Mouse (Mus musculus) kidney, embryonic 15.5 days (tissue): ENCODE measurements around the gene Atp5l. TPM values are rescaled to one million over a fixed set of nuclear protein-coding genes. Genes with fewer than 3 reads are reported as not detected.

Source experiments
- ATAC-seq: fragments of 200-750 bp; cut with Nextera tagmentation; replicated peaks from 2 replicates; pipeline ENCODE4 v1.8.0; 2017; ENCODE audit warnings: moderate TSS enrichment; ENCODE audit not compliant: low FRiP score
- H3K27ac ChIP-seq: fragments of 300-500 bp; sonication (generic); 2 replicates; pipeline ENCODE4 v1.5.1; 2015; ENCODE audit warnings: mild to moderate bottlenecking, inconsistent platforms
- H3K27me3 ChIP-seq: fragments of 300-500 bp; sonication (generic); 2 replicates; pipeline ENCODE4 v1.6.1; 2015; ENCODE audit warnings: inconsistent platforms
- H3K36me3 ChIP-seq: fragments of 300-500 bp; sonication (generic); 2 replicates; pipeline ENCODE4 v1.6.1; 2015; ENCODE audit warnings: inconsistent platforms
- H3K4me1 ChIP-seq: fragments of 300-500 bp; sonication (generic); 2 replicates; pipeline ENCODE4 v1.6.1; 2015; ENCODE audit warnings: inconsistent platforms
- H3K4me2 ChIP-seq: fragments of 300-500 bp; sonication (generic); 2 replicates; pipeline ENCODE4 v1.6.1; 2015; ENCODE audit warnings: moderate library complexity, mild to moderate bottlenecking, inconsistent platforms
- H3K4me3 ChIP-seq: fragments of 300-500 bp; sonication (generic); replicated peaks from 2 replicates; pipeline ENCODE4 v1.5.1; 2015; ENCODE audit warnings: mild to moderate bottlenecking, inconsistent platforms
- H3K9ac ChIP-seq: fragments of 300-500 bp; sonication (generic); 2 replicates; pipeline ENCODE4 v1.6.1; 2015; ENCODE audit warnings: mild to moderate bottlenecking, inconsistent platforms
- H3K9me3 ChIP-seq: fragments of 300-500 bp; sonication (generic); replicated peaks from 2 replicates; pipeline ENCODE4 v1.6.1; 2016; ENCODE audit warnings: inconsistent platforms
- WGBS: fragments of 180-500 bp; shearing (Covaris S2); methylation state at CpG from one replicate; pipeline ENCODE4 v1.1.7; 2015; ENCODE audit warnings: mixed read lengths; 5-methylcytosine and 5-hydroxymethylcytosine counted together
- polyA plus RNA-seq: library from polyadenylated mRNA; unstranded; fragments of >200 nt; fragmentation: Nextera tagmentation; extraction: Ambion mirVana; gene quantifications from 2 replicates; pipeline ENCODE4 v1.2.1, GENCODE M21; 2015

Gene Atp5l
- polyA plus RNA-seq, 1 experiment from 2014 or later: 714 TPM

DNA sequence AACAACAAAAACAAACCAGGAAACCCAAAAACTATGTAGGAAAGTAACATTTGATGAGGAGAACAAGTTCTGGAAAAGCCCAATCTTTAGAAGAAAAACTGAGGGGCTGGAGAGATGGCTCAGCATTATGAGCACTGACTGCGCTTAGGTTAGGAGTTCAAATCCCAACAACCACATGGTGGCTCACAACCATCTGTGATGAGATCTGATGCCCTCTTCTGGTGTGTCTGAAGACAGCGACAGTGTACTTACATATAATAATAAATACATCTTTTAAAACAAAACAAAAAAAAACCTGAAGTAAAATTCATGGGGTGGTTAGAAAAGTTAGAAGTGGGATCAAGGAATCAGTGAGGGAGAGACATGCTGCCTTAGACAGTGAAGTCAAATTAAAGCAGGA is 1.0 kb upstream of the Atp5l start:
- Histone ChIP-seq H3K4me1 (peaks cover 16% of the 10 kb centered on the region), H3K9ac (peak overlapping the region; percentile 95; the same call in 1 of the 2 replicates), H3K4me3 (peak overlapping the region; percentile 99), H3K9me3 (no peaks in the 10 kb centered on the region), H3K36me3 (0 out of 2 replicates have a peak, but pooled peaks cover 14% of the 10 kb centered on the region), H3K4me2 (peak overlapping the region; percentile 71), H3K27me3 (no peaks in the 10 kb centered on the region), H3K27ac (peak overlapping the region; percentile 95)
- ATAC-seq: no peak
- 81% methylated on average over 2 of the region's 2 CpGs for WGBS

DNA sequence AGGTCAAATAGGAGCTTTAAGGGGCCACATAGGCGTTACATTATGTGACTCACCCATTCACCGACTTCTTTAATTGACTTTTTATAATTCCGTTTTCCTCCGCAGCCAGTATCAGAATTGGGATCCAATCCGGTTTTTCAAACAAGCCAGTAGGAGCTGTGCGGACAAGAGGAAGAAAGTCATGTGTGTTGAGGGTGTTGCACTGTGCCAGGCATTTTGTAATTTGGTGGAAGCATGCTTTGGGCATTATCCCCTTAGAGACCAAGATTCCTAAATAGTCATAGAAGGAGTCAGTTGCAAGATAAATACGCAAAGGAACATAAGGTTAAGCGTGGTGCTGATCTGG is 554 bp upstream of the Atp5l start:
- H3K4me1 ChIP-seq: peaks cover 16% of the 10 kb centered on the region
- peak overlapping the region; percentile 99 for H3K4me3 ChIP-seq
- 2% methylated on average over 8 of the region's 8 CpGs for WGBS
- H3K27ac ChIP-seq: peak overlapping the region; percentile 95
- H3K27me3 ChIP-seq: no peaks in the 10 kb centered on the region
- 0 out of 2 replicates have a peak, but pooled peaks cover 10% of the 10 kb centered on the region for H3K36me3 ChIP-seq
- H3K4me2 ChIP-seq: peak overlapping the region; percentile 71
- peak; percentile 89 for ATAC-seq
- H3K9ac ChIP-seq: peak overlapping the region; percentile 95
- no peaks in the 10 kb centered on the region for H3K9me3 ChIP-seq

DNA sequence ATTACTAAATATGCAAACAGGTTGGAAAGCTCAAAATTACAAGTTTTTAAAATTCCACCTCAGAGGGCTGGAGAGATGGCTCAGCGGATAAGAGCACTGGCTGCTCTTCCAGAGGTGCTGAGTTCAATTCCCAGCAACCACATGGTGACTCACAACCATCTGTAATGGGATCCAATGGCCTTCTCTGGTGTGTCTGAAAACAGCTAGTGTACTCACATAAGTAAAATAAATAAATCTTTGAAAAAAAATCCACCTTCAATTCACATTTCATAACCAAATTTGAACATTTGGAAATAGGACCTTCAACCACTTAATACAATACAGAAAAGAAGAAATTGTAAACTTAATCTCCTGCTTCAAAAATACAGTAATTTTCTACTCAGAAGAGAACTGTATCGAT is 936 bp downstream of the Atp5l start:
- Histone ChIP-seq H3K9me3 (no peaks in the 10 kb centered on the region), H3K27ac (no peak overlapping the region; the same call in 1 of the 2 replicates), H3K27me3 (no peaks in the 10 kb centered on the region), H3K36me3 (0 out of 2 replicates have a peak, but pooled peaks cover 4% of the 10 kb centered on the region), H3K4me2 (peak overlapping the region; percentile 71), H3K9ac (peak overlapping the region; percentile 95), H3K4me3 (peak overlapping the region; percentile 99), H3K4me1 (peaks cover 28% of the 10 kb centered on the region)
- 39% methylated on average over 2 of the region's 2 CpGs for WGBS
- no peak for ATAC-seq

DNA sequence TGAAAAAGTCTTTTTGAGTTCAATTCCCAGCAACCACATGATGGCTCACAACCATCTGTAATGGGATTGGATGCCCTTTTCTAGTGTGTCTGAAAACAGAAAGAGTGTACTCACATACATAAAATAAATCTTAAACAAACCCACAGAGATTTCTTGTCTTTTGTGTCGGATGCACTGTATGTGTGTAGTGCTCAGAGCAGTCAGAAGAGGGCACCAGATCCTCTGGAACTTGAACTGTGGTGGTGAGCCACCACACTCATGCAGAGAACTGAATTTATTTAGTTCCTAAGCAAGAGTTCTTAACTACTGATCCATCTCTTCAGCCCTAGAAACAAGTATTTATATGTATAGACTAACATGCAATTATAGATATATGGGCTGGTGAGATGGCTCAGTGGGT is 4.3 kb downstream of the Atp5l start:
- Histone ChIP-seq H3K9ac (no peak overlapping the region), H3K27ac (no peak overlapping the region), H3K4me2 (no peak overlapping the region), H3K9me3 (no peaks in the 10 kb centered on the region), H3K4me3 (no peak overlapping the region), H3K4me1 (peaks cover 23% of the 10 kb centered on the region), H3K27me3 (no peaks in the 10 kb centered on the region), H3K36me3 (peaks cover 24% of the 10 kb centered on the region)
- 47% methylated on average over 1 of the region's 1 CpGs for WGBS
- no peak for ATAC-seq

DNA sequence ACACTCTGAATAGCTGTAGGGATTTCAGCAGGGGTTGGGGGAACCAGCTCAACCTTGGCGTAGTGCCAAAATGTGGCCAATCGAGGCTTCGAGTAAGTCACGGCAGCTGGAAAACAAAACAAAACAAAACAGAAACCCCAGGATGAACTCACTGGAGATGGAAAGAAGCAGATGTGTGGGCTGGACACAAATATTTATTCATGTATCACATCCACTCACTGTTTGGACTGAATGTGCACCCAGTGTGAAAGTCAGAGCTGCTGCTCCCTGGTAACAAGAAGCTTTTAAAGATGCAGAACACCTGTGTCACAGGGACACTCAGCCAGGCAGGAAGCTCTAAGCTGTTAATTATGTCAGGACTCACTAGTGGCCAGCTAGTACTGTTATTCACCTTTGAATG is 5.8 kb downstream of the Atp5l start:
- Histone ChIP-seq H3K4me3 (no peak overlapping the region), H3K4me2 (no peak overlapping the region), H3K27me3 (no peaks in the 10 kb centered on the region), H3K36me3 (peaks cover 38% of the 10 kb centered on the region), H3K4me1 (peaks cover 22% of the 10 kb centered on the region), H3K9me3 (no peaks in the 10 kb centered on the region), H3K9ac (no peak overlapping the region), H3K27ac (peak overlapping the region; percentile 34; the same call in 1 of the 2 replicates)
- ATAC-seq: no peak
- WGBS: 17% methylated on average over 4 of the region's 4 CpGs

DNA sequence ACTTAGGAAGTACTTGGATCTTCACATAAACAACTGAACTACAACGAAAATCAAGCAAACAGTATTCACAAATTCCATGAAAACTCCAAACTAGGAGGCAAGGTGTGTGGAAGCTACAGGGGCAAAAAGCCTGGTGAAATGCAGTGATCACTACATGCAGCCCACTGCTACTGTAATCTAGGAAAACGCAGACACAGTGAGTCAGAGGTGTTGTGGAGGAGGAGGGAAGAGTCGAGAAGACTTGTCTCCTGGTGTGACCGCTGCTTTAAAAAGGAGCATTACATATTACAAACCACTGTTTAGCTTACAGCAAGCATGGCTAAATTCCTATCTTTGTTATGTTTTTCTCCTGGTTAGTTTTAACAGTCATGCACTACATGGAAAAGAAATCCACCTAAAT is 9.2 kb downstream of the Atp5l start:
- no peaks in the 10 kb centered on the region for H3K9me3 ChIP-seq
- peaks cover 33% of the 10 kb centered on the region for H3K36me3 ChIP-seq
- no peak overlapping the region for H3K4me3 ChIP-seq
- 93% methylated on average over 4 of the region's 4 CpGs for WGBS
- H3K4me2 ChIP-seq: no peak overlapping the region
- ATAC-seq: no peak
- peaks cover 16% of the 10 kb centered on the region for H3K4me1 ChIP-seq
- H3K27ac ChIP-seq: no peak overlapping the region
- no peaks in the 10 kb centered on the region for H3K27me3 ChIP-seq
- H3K9ac ChIP-seq: no peak overlapping the region

DNA sequence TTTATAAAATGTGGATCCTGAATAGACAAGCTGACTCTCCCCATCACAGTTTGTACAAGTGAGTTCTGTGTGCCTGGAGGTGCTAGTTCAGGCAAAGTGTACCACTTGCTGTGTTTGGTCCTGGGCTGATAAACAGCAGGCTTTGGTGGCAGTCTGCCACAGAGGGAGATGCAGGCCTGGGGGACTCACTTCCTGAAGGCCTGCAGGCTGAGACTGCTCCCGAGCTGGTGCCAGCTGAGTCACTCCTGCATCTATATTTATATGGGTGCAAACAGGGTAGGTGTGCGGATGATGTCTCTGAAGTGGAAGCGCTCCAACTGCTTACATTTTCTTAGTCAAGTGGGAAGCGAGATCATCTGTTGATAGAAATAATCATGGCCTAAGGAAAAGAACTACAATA is 14.9 kb downstream of the Atp5l start:
- Histone ChIP-seq H3K4me3 (no peak overlapping the region), H3K27ac (no peak overlapping the region), H3K27me3 (no peaks in the 10 kb centered on the region), H3K4me2 (no peak overlapping the region), H3K36me3 (peaks cover 8% of the 10 kb centered on the region), H3K4me1 (peaks cover 4% of the 10 kb centered on the region), H3K9ac (no peak overlapping the region), H3K9me3 (no peaks in the 10 kb centered on the region)
- WGBS: 78% methylated on average over 4 of the region's 4 CpGs
- ATAC-seq: no peak

DNA sequence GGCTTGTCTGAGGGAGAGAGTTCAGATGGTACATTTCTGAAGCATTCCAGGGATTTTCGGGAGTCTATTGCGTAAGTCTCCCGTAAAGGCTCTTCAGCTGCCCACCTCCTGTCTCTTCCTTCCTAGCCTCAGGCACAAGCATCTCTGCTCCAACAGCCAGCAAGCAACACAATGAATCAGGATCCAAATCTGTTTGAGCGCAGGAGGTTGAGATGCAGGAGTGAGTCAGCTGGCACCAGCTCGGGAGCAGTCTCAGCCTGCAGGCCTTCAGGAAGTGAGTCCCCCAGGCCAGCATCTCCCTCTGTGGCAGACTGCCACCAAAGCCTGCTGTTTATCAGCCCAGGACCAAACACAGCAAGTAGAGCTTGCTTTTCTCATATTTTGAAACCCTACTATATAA is 15.6 kb downstream of the Atp5l start:
- H3K4me1 ChIP-seq: peaks cover 4% of the 10 kb centered on the region
- H3K9me3 ChIP-seq: no peaks in the 10 kb centered on the region
- peaks cover 2% of the 10 kb centered on the region for H3K36me3 ChIP-seq
- no peak overlapping the region for H3K4me2 ChIP-seq
- no peak overlapping the region for H3K27ac ChIP-seq
- no peak overlapping the region for H3K4me3 ChIP-seq
- no peak overlapping the region for H3K9ac ChIP-seq
- no peaks in the 10 kb centered on the region for H3K27me3 ChIP-seq
- 54% methylated on average over 5 of the region's 5 CpGs for WGBS
- no peak for ATAC-seq

DNA sequence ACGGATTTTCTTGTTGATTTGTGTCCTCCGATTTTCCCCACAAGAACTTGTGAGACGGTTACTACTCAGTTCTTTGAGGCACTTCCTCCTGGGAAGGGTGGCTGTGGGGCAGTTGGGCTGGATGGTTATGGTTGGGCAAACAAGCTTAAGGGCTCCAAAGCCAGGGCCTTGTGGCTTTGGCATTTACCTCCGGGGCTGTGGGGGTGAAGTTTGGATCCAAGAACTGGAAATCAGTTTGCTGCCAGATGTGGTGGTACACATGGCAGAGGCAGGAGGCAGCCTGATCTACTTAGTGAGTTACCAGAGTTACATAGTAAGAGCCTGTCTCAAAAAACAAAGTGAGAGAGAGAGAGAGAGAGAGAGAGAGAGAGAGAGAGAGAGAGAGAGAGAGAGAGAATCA is 16.7 kb downstream of the Atp5l start:
- H3K9ac ChIP-seq: no peak overlapping the region
- 70% methylated on average over 4 of the region's 4 CpGs for WGBS

DNA sequence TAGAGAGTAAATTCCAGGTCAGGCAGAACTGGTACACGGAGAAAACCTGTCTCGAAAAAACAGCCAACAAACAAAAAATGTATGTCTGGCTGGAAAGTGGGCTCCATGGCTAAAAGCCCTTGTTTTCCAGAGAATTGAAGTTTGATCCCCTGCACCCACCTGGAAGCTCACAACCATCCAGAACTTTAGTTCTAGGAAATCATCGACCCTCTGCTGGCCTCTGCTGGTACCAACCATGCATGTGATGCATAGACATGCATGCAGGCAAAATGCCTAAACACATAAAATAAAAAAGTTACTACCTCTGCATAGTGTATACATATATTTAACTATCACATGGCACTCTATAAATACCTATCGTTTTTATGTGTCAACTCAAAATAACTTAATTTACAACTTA is 20.1 kb downstream of the Atp5l start:
- Histone ChIP-seq H3K4me2 (no peak overlapping the region), H3K27me3 (no peaks in the 10 kb centered on the region), H3K36me3 (no peaks in the 10 kb centered on the region), H3K27ac (no peak overlapping the region), H3K4me3 (no peak overlapping the region), H3K4me1 (no peaks in the 10 kb centered on the region), H3K9ac (no peak overlapping the region), H3K9me3 (no peaks in the 10 kb centered on the region)
- 68% methylated on average over 4 of the region's 4 CpGs for WGBS
- ATAC-seq: no peak

More for the DNA sequence above, 16.7 kb downstream of the Atp5l start:
- no peak overlapping the region for H3K27ac ChIP-seq
- H3K4me1 ChIP-seq: peaks cover 4% of the 10 kb centered on the region
- no peak overlapping the region for H3K4me3 ChIP-seq
- no peaks in the 10 kb centered on the region for H3K27me3 ChIP-seq
- no peaks in the 10 kb centered on the region for H3K9me3 ChIP-seq
- ATAC-seq: no peak
- no peaks in the 10 kb centered on the region for H3K36me3 ChIP-seq
- H3K4me2 ChIP-seq: no peak overlapping the region

DNA sequence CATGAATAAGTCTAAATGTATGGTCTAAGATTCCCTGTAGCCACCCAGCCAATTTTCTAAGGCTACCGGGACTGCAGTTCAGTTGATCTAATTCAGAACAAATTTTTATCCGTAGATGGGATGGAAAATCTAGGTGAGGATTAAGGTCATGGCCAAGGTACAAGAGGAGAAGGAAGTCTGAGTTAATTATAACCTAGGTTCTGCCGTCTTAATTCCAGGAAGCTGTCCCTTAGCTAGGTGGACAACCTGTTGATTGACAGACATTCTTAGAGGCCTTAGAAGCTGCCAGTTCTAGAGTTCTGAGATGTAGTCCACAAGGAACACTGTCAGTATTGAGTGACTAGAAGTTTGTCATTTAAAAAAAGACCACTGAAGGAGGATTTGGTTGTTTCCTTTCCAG is 20.8 kb downstream of the Atp5l start:
- no peaks in the 10 kb centered on the region for H3K36me3 ChIP-seq
- no peak overlapping the region for H3K9ac ChIP-seq
- WGBS: 62% methylated on average over 3 of the region's 3 CpGs
- H3K4me1 ChIP-seq: no peaks in the 10 kb centered on the region
- H3K27me3 ChIP-seq: no peaks in the 10 kb centered on the region
- no peak overlapping the region for H3K27ac ChIP-seq
- H3K9me3 ChIP-seq: no peaks in the 10 kb centered on the region
- H3K4me2 ChIP-seq: no peak overlapping the region
- no peak overlapping the region for H3K4me3 ChIP-seq
- ATAC-seq: no peak

DNA sequence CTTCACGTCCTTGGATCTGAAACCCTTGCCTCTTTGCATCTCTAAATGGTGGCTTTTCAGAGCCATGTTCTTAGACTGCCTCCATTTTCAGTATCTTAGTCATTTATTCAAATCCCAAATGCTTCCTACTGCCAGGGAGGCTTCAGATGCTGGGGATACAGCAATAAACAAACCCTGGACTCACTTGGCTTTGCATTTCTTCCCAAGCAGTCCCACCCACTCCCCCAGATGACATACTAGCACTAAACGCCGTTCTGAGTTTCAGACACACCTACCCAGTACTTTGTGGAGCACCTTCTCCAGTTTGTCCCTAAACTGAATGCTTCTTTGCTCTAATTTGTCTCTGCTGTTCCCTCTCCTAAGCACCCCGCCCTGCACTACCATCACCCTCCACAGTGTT is 23.5 kb downstream of the Atp5l start:
- no peak overlapping the region for H3K9ac ChIP-seq
- no peaks in the 10 kb centered on the region for H3K4me1 ChIP-seq
- no peak overlapping the region for H3K4me2 ChIP-seq
- no peaks in the 10 kb centered on the region for H3K9me3 ChIP-seq
- H3K36me3 ChIP-seq: no peaks in the 10 kb centered on the region
- H3K27me3 ChIP-seq: no peaks in the 10 kb centered on the region
- H3K4me3 ChIP-seq: no peak overlapping the region
- no peak overlapping the region for H3K27ac ChIP-seq
- ATAC-seq: no peak
- WGBS: 58% methylated on average over 4 of the region's 4 CpGs

DNA sequence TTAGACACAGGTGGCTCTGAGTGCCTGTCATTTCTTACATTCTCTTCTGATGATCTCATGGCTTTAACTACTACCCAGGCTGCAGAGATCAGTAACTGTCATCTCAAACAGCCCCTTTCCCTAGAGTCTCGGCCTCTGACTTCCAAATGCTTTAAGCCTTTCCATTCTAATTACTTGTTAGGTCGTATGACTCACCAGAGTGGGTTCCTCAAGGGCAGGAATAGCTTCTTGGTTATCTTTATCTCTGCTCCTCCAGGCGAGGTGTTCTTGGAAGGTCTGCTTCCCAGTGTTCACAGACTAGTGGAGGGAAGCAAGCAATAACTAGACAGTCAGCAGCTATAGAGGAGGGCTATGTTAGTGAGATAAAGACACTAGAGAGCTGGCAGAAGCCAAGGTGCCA is 27.9 kb downstream of the Atp5l start:
- no peaks in the 10 kb centered on the region for H3K9me3 ChIP-seq
- H3K4me3 ChIP-seq: no peak overlapping the region
- 52% methylated on average over 3 of the region's 3 CpGs for WGBS
- no peak overlapping the region for H3K27ac ChIP-seq
- no peak overlapping the region for H3K4me2 ChIP-seq
- H3K4me1 ChIP-seq: no peaks in the 10 kb centered on the region
- no peak for ATAC-seq
- no peak overlapping the region for H3K9ac ChIP-seq
- no peaks in the 10 kb centered on the region for H3K27me3 ChIP-seq
- H3K36me3 ChIP-seq: no peaks in the 10 kb centered on the region
